Mouse (Mus musculus) B cell, adult 2 months (primary cell): ENCODE data around the gene Ptpdc1.

Experiments used
- DNase-seq, 2 experiments: peaks; one replicate each; pipeline ENCODE4 v3.0.0; 2022

Ptpdc1 gene

GRCm38 (mm10) chr13:48582688-48583379 is 42.6 kb downstream of the Ptpdc1 start:
- no peak for DNase-seq

- DNase-seq: no peak
These were observed 46.8 kb downstream of the Ptpdc1 start for GRCm38 (mm10) chr13:48578616-48579015.

DNA sequence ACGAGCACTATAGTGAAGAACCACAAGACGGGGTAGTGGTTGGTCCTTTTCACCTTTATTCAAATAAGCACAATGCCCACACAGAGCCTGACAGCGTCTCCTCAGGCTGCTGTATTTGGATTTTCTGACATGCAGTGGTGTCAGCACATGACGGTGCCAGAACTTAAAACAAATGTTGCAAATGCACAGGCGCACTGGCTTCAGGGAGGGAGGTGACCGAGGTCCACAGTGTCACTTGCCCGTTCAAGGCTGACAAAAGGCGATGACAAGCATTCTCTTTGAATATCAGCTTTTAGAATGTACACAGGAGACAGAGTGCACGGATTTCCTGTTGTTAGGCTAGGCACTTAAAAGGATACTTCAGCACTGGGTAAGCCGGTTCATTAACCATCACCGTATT is 47.6 kb downstream of the Ptpdc1 start:
- DNase-seq: no peak

GRCm38 (mm10) chr13:48577007-48577406 is 48.5 kb downstream of the Ptpdc1 start:
- peak in 1 of 2 experiments; percentile 13 for DNase-seq

DNA sequence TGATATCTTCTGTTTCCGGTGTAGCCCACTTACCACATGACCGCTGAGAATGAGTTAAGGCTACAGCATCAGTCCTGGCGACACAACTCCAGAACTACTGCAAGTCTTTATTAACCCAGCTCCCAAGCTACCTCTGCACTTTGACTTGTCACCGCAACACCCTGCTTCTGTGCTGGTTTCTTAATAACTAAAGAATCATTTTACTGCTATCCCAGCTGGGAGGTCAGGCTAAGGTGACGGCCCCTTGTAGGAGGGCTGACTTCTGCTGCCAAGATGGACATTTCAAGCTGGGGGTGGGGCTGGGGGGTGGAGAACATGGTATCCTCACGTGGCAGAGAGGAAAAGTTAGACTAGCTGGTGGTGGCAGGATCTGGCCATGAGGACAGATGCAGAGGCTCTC is 50.7 kb downstream of the Ptpdc1 start:
- no peak for DNase-seq

DNA sequence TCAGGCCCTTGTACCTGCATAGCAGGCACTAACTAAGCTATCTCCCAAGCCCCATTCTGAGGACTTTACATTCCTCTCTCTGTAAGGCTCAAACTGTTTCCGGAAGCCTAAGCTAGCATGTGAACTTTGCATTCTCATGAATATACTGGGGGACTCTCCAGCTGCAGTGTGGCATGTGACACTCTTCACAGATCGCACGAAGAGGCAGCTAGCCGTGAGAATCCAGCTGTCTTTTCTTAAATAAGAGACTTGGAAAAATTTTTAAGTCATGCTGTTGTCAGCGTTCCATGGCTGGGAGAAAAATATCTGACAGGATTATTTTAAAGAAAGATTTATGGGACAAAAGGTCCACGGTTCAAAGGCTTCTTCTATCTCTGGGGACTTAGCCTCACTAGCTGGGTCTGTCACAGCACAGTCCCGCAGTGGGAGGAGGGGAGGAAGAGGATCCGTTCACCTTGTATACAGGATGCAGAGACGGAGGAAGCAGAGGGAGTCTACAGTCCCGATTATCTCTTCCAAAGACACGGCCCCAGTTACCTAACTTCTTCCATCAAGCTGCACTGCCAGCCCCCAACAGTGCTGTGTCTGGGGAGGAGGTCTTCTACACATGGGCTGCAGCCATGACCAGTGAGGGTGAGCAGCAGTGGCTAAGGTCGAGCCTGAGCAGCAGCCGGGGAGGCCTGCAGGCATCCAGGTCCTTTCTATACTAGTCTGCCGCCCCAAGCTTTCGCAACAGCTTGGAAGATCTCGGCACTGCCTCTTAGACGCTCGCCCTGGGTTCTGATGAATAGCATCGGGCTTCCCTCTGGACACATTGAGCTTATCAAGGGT is 51.7 kb downstream of the Ptpdc1 start:
- no peak for DNase-seq

DNA sequence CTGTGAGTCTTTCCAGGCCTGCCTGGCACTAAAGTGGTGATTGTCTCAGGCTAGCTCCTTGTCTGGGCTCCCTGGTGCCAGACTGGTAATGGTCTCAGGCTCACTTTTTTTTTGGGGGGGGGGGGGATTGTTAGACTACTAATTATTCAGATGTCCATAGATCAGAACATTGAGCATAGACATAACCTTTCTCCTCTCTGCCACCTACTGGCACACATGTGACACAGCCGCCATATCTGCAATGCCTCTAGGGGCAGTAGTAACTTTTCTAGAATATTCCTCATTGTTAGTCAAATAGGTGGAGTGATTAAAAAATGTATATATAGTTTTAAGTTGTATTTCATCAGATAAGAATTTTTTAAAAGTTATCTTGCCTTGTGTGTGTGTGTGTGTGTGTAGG is 53.3 kb downstream of the Ptpdc1 start:
- DNase-seq: peak; percentile 66 to 69

- no peak for DNase-seq
These were observed 54.2 kb downstream of the Ptpdc1 start for GRCm38 (mm10) chr13:48571298-48571697.

DNA sequence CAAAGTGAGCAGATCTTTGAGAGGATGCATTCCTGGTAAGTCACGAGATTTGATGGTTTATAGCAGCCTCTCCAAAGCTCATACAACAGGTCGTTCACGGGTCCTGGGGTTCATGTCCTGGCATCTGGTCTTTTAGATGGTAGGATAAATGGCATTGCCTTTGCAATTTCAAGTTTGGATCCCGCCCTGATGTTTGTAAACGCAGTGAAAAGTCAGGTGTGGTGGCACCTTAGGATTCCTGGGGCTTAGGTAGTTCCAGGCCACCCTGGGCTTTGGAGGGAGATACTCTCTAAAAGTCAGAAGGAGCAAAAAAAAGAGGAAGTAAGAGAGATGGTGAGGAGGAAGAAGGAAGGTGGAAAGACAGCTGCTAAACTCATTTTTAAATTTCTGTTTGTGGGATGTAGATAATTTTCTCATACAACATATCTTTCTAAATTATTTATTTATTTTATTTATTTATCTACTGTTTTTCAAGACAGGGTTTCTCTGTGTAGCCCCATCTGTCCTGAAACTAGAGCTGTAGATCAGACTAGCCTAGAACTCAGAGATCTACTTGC is 55.8 kb downstream of the Ptpdc1 start:
- DNase-seq: no peak

- DNase-seq: no peak
These were observed 57.8 kb downstream of the Ptpdc1 start for GRCm38 (mm10) chr13:48567646-48568045.

DNA sequence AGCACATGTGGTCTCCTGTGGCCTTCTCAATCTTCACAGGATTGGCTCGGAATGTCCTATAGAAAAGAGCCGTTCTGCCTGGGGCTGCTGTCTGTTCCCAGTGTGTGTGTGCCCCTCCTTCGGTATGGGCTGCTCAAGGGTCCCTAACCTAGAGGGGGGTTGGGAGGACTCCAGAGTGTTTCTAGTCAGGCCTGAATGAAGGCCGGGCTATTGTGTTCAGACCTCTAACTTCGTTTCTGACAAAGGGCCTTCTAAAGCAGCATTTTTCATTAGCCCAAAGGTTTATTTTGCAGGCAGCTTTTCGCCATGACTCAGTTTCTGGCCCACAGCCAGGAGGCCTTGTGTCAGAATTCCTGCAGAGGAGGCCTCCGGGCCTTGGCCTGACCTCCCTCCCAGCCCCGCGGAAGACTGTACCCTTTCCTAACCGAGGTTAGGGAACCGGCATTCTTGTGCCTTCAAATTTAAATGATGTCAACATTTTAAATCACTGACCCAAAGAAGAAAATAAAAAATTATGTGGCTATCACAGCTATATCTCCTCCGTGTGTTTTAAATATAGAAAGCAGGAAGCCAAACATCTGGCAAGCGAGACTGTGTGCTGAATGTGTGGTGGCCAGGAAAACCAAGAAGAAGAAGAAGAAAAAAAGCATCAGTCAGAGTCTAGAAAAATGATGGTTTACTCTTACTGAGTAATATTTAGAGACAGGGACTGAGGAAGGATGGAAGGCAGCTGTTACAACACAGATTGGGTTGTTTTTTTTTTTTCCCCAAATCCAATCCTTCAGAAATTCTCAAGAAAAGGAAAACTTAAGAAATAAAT is 59.1 kb downstream of the Ptpdc1 start:
- DNase-seq: no peak

DNA sequence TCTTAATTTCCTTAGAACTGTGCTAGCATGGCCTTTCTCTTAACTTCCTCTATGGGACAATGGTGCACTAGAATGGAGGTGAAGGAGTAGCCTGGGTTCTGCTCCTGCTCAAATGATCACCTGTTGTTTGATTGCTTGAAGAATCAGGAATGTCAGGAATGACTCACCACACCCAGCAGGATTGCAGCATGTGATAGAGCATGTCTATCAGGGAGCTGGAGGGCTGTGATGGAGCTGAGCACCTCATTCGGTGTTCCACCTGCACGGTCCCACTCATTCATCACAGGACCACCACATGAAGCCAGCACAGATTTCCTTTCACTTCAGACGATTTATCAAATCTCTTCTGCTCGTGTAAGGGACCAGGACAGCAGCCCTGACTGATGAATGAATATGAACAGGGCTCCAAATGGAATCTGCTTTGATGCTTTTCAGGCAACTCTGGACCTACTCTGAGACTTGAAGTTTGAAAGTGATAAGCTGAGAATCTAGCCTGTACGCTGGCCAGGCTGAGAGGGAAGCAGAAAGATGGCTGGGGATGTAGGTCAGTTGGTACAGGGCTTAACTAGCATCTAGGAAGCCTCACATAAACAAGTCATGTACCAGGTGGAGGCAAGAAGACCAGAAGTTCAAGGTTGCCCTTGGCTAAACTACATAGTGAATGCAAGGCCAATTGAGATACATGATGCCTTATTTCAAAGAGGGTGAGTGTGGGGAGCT is 60.4 kb downstream of the Ptpdc1 start:
- DNase-seq: no peak

GRCm38 (mm10) chr13:48562336-48562735 is 63.1 kb downstream of the Ptpdc1 start:
- no peak for DNase-seq

GRCm38 (mm10) chr13:48561481-48561880 is 64.0 kb downstream of the Ptpdc1 start:
- no peak for DNase-seq

DNA sequence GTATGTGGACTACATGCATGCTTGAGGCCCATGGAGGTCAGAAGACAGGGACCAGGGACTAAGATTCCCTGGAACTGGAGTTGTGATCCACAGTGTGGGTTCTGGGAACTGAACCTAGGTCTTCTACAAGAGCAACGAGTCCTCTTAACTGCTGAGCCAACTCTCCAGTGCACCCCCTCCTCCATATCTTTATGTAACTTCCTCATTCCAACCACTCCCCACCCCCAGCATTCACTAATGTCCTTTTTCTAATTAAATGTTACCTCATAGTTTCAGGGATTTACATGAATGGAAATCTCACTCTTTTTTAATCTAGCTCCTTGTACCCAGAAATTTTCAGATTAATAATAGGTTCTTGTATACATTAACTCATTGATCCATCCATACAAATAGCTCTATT is 69.5 kb downstream of the Ptpdc1 start:
- no peak for DNase-seq

DNA sequence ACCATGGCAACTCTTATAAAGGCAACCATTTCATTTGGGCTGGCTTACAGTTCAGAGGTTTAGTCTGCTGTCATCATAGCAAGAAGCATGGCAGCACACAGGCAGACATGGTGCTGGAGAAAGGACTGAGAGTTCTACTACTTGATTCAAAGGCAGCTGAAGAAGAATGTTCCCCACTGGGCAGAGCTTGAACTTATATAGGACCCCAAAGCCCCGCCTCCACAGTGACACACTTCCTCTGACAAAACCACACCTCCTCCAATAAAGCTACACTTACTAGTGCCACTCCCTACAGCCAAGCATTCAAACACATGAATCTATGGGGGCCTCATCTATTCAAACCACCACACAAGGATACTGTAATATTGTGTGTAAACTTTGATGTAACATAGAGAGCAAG is 70.9 kb downstream of the Ptpdc1 start:
- peak; percentile 35 to 51 for DNase-seq

DNA sequence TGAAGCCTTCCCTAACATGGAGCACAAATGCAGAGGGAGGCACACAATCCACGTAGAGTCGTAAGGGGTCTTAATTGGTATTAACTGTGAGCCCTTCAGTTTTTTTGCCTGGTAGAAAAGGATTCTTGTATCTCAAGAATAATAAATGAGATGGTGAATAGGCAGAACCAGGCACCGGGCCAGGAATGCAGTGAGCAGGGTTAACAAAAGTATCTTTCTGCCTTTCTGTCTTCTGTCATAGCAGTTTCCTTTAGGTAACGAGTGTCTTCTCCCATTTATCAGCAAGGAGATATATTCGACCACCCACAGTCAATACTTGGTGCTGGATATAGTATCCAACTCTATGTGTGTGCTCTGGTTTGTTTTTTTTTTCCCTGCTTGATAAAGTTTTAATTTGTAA is 72.0 kb downstream of the Ptpdc1 start:
- DNase-seq: no peak

DNA sequence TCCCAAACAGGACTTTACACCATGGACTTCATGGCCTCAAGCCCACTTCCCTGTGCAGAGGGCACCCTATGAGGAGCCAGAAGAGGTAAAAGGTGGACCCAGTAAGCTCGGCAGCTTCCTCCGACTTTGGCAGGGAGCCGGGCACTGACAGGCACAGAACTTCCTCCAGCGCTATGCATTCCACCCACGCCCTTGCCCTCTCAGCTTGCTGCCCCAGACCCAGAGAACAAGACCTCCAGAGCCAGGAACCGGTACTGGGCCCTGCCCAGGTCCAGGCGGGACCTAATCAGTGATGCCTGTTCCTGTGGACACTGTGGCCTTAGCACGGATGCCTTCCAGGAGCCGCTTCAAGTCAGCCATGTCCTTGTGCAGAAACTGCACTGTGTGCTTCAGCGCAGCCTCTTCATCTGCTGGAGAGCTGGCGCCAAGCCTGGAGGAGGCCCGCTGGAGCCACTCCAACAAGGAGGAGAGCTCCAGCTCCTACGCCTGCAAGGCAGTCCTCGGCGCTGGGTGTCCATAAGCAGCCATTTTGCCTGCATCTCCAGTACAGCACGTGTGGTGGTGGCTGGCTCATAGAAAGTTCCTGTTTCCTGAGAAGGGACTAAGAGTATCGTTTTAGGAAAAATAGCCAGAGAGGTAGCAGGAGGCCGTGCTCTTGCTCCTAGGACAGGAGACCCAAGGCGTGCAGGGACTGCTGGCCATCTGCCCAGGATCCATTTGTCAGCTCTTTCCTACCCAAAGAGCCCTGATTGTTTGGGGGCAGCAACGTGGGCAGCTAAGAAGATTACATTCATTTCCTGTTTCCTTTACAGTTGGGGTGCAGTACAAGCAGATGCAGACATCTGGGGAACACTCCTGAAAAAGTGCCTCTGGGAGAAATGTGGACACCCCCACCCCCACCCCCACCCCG is 73.0 kb downstream of the Ptpdc1 start:
- no peak for DNase-seq

- DNase-seq: no peak
These were observed 77.2 kb downstream of the Ptpdc1 start for GRCm38 (mm10) chr13:48548296-48548695.

GRCm38 (mm10) chr13:48547623-48548022 is 77.8 kb downstream of the Ptpdc1 start:
- DNase-seq: no peak

DNA sequence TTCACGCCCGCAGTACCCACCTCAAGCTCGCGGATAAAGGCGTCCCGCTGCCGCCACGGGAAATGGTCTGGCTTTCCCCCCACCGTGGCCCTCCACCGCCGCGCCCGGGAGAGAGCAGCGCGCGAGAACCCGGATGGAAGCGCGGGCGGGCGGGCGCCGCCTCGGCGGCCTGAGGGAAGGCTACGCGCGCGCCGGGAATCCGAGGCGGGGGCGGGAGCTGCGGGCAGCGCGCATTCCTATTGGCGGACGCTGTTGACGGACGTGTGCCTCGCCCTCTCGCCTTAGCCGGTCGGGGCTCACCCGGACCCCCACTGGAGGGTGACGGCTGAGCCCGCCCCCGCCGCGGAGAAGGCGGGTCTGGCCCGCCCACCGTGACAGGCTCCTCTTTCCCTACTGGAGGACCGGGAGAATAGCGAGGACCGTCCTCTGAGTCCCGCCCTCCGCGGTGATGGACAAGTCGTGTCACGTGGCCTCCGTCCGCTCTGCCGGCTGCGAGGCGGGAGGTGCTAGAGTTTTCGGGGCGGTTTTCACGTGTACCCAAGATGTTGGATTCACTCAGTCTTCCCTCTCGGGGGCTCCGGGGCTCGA is 79.0 kb downstream of the Ptpdc1 start:
- peak; percentile 99 for DNase-seq
